ENCODE assay signal across 13 mouse cellular contexts in genomic region chr1:180356857-180357256, GRCm38 (mm10). TPM values are rescaled to one million over a fixed set of nuclear protein-coding genes. Genes with fewer than 3 reads are reported as not detected.
DNase-seq lines count a peak whose midpoint lies in the region; ATAC-seq and TF ChIP-seq lines count a peak whose summit lies in the region.
"Had no signal": no experiment of that assay in that cellular context is flagged by ENCODE, and none has a peak within 500 bp of the region (broad histone marks: within the 10 kb centered on the region; RNA-seq: fewer than 3 reads in every experiment).

No protein-coding gene starts in this region.

- H3K27ac ChIP-seq in heart, embryonic 16.5 days (ENCODE audit: low read length) = peak overlapping the region; percentile 52; the same call in 1 of the 2 replicates
- H3K27ac ChIP-seq in layer of hippocampus, adult 2 months = peak overlapping the region; percentile 37; the same call in 1 of the 2 replicates
- H3K27ac ChIP-seq in brown adipose tissue, adult 24 weeks (replicated peaks; ENCODE audit: low read depth, low read length) = peak overlapping the region; percentile 75
- peak overlapping the region; percentile 68 for H3K27ac ChIP-seq in liver, postnatal 0 days (ENCODE audit: low read depth)
- H3K27ac ChIP-seq: embryonic facial prominence, embryonic 15.5 days; liver, embryonic 15.5 days; midbrain, embryonic 15.5 days had no signal

- intact Hi-C loops in heart, postnatal 36 days (cut with DNase I) = no loop called here

- peaks cover 51% of the 10 kb centered on the region for H3K4me1 ChIP-seq in heart, embryonic 16.5 days (ENCODE audit: control insufficient read depth, insufficient read depth, low read length)
- H3K4me1 ChIP-seq in brown adipose tissue, adult 24 weeks (ENCODE audit: control insufficient read depth, insufficient read depth, insufficient read length, low read length) = peaks cover 62% of the 10 kb centered on the region
- peaks cover 13% of the 10 kb centered on the region for H3K4me1 ChIP-seq in liver, postnatal 0 days (ENCODE audit: insufficient read depth)
- H3K4me1 ChIP-seq: midbrain, embryonic 15.5 days had no signal

- DNase-seq in heart, postnatal 36 days = no peak
- no peak for DNase-seq in layer of hippocampus, adult 2 months (ENCODE audit: low spot score in 2 of 2)
- DNase-seq in layer of hippocampus, postnatal 14 days (ENCODE audit: low spot score in 2 of 2) = no peak
- no peak for DNase-seq in liver, postnatal 0 days
- no peak for DNase-seq in testis, postnatal 14 days (ENCODE audit: low spot score)
- DNase-seq: cerebellum, adult 2 months; heart, postnatal 4 days; lung, postnatal 36 days had no signal

- peak; percentile 21; the same call in 1 of the 2 replicates for TF ChIP-seq CTCF in layer of hippocampus, adult 2 months (conservative IDR thresholded peaks at IDR 0.05)
- 0 out of 2 replicates have a peak, but pooled peaks have one; percentile 3 for TF ChIP-seq CTCF in liver, postnatal 0 days (IDR thresholded peaks at IDR 0.05; ENCODE audit: low read depth)

- ATAC-seq in heart, embryonic 16.5 days (replicated peaks; ENCODE audit: extremely low read depth, insufficient read depth, low FRiP score) = no peak
- ATAC-seq in liver, postnatal 0 days = no peak
- ATAC-seq: midbrain, embryonic 15.5 days had no signal

- no peak overlapping the region for H3K4me3 ChIP-seq in heart, embryonic 16.5 days (ENCODE audit: low read length)
- H3K4me3 ChIP-seq in layer of hippocampus, adult 2 months = no peak overlapping the region
- no peak overlapping the region for H3K4me3 ChIP-seq in brown adipose tissue, adult 24 weeks (ENCODE audit: insufficient read depth, low read depth, low read length)
- no peak overlapping the region for H3K4me3 ChIP-seq in liver, postnatal 0 days (ENCODE audit: low read depth, low read length)
- H3K4me3 ChIP-seq: embryonic facial prominence, embryonic 15.5 days; liver, embryonic 15.5 days; midbrain, embryonic 15.5 days had no signal

- 0 out of 2 replicates have a peak, but pooled peaks cover 3% of the 10 kb centered on the region for H3K36me3 ChIP-seq in heart, embryonic 16.5 days (ENCODE audit: control insufficient read depth, insufficient read depth)
- no peaks in the 10 kb centered on the region for H3K36me3 ChIP-seq in liver, postnatal 0 days (replicated peaks; ENCODE audit: insufficient read depth, low read length)
- H3K36me3 ChIP-seq: embryonic facial prominence, embryonic 15.5 days; liver, embryonic 15.5 days; midbrain, embryonic 15.5 days had no signal

- no peaks in the 10 kb centered on the region for H3K27me3 ChIP-seq in heart, embryonic 16.5 days (ENCODE audit: control insufficient read depth, insufficient read depth, low read length)
- no peaks in the 10 kb centered on the region for H3K27me3 ChIP-seq in liver, postnatal 0 days (ENCODE audit: insufficient read depth, low read length)
- H3K27me3 ChIP-seq: embryonic facial prominence, embryonic 15.5 days; liver, embryonic 15.5 days; midbrain, embryonic 15.5 days had no signal

- H3K4me2 ChIP-seq in heart, embryonic 16.5 days (ENCODE audit: low read depth, low read length) = no peak overlapping the region
- no peak overlapping the region for H3K4me2 ChIP-seq in liver, postnatal 0 days (ENCODE audit: low read depth, low read length)
- H3K4me2 ChIP-seq: embryonic facial prominence, embryonic 15.5 days; liver, embryonic 15.5 days; midbrain, embryonic 15.5 days had no signal

- H3K9ac ChIP-seq in heart, embryonic 16.5 days (ENCODE audit: low read length) = no peak overlapping the region
- no peak overlapping the region for H3K9ac ChIP-seq in liver, postnatal 0 days (replicated peaks)
- H3K9ac ChIP-seq: embryonic facial prominence, embryonic 15.5 days; liver, embryonic 15.5 days; midbrain, embryonic 15.5 days had no signal

- H3K9me3 ChIP-seq in heart, embryonic 16.5 days (replicated peaks; ENCODE audit: control insufficient read depth, low read length) = no peaks in the 10 kb centered on the region
- H3K9me3 ChIP-seq in liver, postnatal 0 days (ENCODE audit: low read length) = no peaks in the 10 kb centered on the region
- H3K9me3 ChIP-seq: embryonic facial prominence, embryonic 15.5 days; liver, embryonic 15.5 days; midbrain, embryonic 15.5 days had no signal

- WGBS in heart, embryonic 16.5 days = 66% methylated on average over 6 of the region's 6 CpGs
- 57% methylated on average over 6 of the region's 6 CpGs for WGBS in liver, postnatal 0 days (ENCODE audit: insufficient replicate concordance)

- no peak for TF ChIP-seq EP300 in liver, postnatal 0 days (IDR thresholded peaks at IDR 0.05; ENCODE audit: low read depth)

RNA-seq across cellular contexts. Expression of gene Itpkb, which starts 26.6 kb away (rescaled TPM):
- polyA plus RNA-seq in heart, embryonic 16.5 days (2015; fragmentation: Nextera tagmentation; extraction: Ambion mirVana) = 7.3 and 8.7 TPM in 2 replicates
- total RNA-seq in heart, postnatal 36 days (2021) = 10 to 100 TPM; 55.1 to 60.7 TPM
- total RNA-seq in layer of hippocampus, adult 2 months (2021) = 10 to 100 TPM; 26.3 to 28.3 TPM
- total RNA-seq in layer of hippocampus, postnatal 14 days (2021) = 10 to 100 TPM; 18.4 to 22.3 TPM
- polyA plus RNA-seq in brown adipose tissue, adult 24 weeks (2012; ENCODE audit: insufficient read depth, insufficient read length, missing spikeins) = 15.8 and 21.6 TPM in 2 replicates
- polyA plus RNA-seq in liver, postnatal 0 days (2015; fragmentation: Nextera tagmentation; extraction: Ambion mirVana) = 1.3 and 1.4 TPM in 2 replicates
